Mouse (Mus musculus) kidney, embryonic 15.5 days (tissue): ENCODE results near the gene Sumo3. TPM values are rescaled to one million over a fixed set of nuclear protein-coding genes. Genes with fewer than 3 reads are reported as not detected.
A peak's percentile ranks its signal among the peaks of the same experiment; 100 is the strongest.

Source experiments
- ATAC-seq: fragments of 200-750 bp; cut with Nextera tagmentation; replicated peaks from 2 replicates; pipeline ENCODE4 v1.8.0; 2017; ENCODE audit warnings: moderate TSS enrichment; ENCODE audit not compliant: low FRiP score
- H3K27ac ChIP-seq: fragments of 300-500 bp; sonication (generic); 2 replicates; pipeline ENCODE4 v1.5.1; 2015; ENCODE audit warnings: mild to moderate bottlenecking, inconsistent platforms
- H3K27me3 ChIP-seq: fragments of 300-500 bp; sonication (generic); 2 replicates; pipeline ENCODE4 v1.6.1; 2015; ENCODE audit warnings: inconsistent platforms
- H3K36me3 ChIP-seq: fragments of 300-500 bp; sonication (generic); 2 replicates; pipeline ENCODE4 v1.6.1; 2015; ENCODE audit warnings: inconsistent platforms
- H3K4me1 ChIP-seq: fragments of 300-500 bp; sonication (generic); 2 replicates; pipeline ENCODE4 v1.6.1; 2015; ENCODE audit warnings: inconsistent platforms
- H3K4me2 ChIP-seq: fragments of 300-500 bp; sonication (generic); 2 replicates; pipeline ENCODE4 v1.6.1; 2015; ENCODE audit warnings: moderate library complexity, mild to moderate bottlenecking, inconsistent platforms
- H3K4me3 ChIP-seq: fragments of 300-500 bp; sonication (generic); replicated peaks from 2 replicates; pipeline ENCODE4 v1.5.1; 2015; ENCODE audit warnings: mild to moderate bottlenecking, inconsistent platforms
- H3K9ac ChIP-seq: fragments of 300-500 bp; sonication (generic); 2 replicates; pipeline ENCODE4 v1.6.1; 2015; ENCODE audit warnings: mild to moderate bottlenecking, inconsistent platforms
- H3K9me3 ChIP-seq: fragments of 300-500 bp; sonication (generic); replicated peaks from 2 replicates; pipeline ENCODE4 v1.6.1; 2016; ENCODE audit warnings: inconsistent platforms
- WGBS: fragments of 180-500 bp; shearing (Covaris S2); methylation state at CpG from one replicate; pipeline ENCODE4 v1.1.7; 2015; ENCODE audit warnings: mixed read lengths; 5-methylcytosine and 5-hydroxymethylcytosine counted together
- polyA plus RNA-seq: library from polyadenylated mRNA; unstranded; fragments of >200 nt; fragmentation: Nextera tagmentation; extraction: Ambion mirVana; gene quantifications from 2 replicates; pipeline ENCODE4 v1.2.1, GENCODE M21; 2015

Gene Sumo3
- polyA plus RNA-seq, 1 experiment from 2014 or later: 332 TPM

GRCm38 (mm10) chr10:77591546-77591945 lies 14.4 kb upstream of the Sumo3 start:
- Histone ChIP-seq H3K9me3 (no peaks in the 10 kb centered on the region; the same call in 1 of the 2 replicates), H3K27me3 (no peaks in the 10 kb centered on the region), H3K4me2 (no peak overlapping the region), H3K36me3 (peaks cover 87% of the 10 kb centered on the region), H3K4me3 (no peak overlapping the region), H3K4me1 (peaks cover 34% of the 10 kb centered on the region), H3K9ac (no peak overlapping the region), H3K27ac (peak overlapping the region; percentile 52; the same call in 1 of the 2 replicates)
- 60% methylated on average over 6 of the region's 6 CpGs for WGBS
- no peak for ATAC-seq

- ATAC-seq: no peak
Observed at GRCm38 (mm10) chr10:77596060-77596459, 9.8 kb upstream of the Sumo3 start.

GRCm38 (mm10) chr10:77603021-77603420 lies 2.9 kb upstream of the Sumo3 start:
- no peak overlapping the region for H3K4me2 ChIP-seq
- H3K9ac ChIP-seq: no peak overlapping the region
- H3K27me3 ChIP-seq: no peaks in the 10 kb centered on the region
- H3K4me3 ChIP-seq: no peak overlapping the region
- peaks cover 16% of the 10 kb centered on the region for H3K36me3 ChIP-seq
- WGBS: 70% methylated on average over 4 of the region's 4 CpGs
- ATAC-seq: no peak
- H3K9me3 ChIP-seq: no peaks in the 10 kb centered on the region; the same call in none of the 2 replicates
- H3K4me1 ChIP-seq: peaks cover 16% of the 10 kb centered on the region
- no peak overlapping the region for H3K27ac ChIP-seq

More at GRCm38 (mm10) chr10:77596060-77596459, 9.8 kb upstream of the Sumo3 start:
- H3K9me3 ChIP-seq: no peaks in the 10 kb centered on the region; the same call in 1 of the 2 replicates
- 85% methylated on average over 2 of the region's 2 CpGs for WGBS
- H3K27ac ChIP-seq: no peak overlapping the region
- no peak overlapping the region for H3K9ac ChIP-seq
- H3K4me3 ChIP-seq: no peak overlapping the region
- no peaks in the 10 kb centered on the region for H3K27me3 ChIP-seq
- no peak overlapping the region for H3K4me2 ChIP-seq
- H3K36me3 ChIP-seq: peaks cover 81% of the 10 kb centered on the region
- H3K4me1 ChIP-seq: peaks cover under 1% of the 10 kb centered on the region; the same call in 1 of the 2 replicates

DNA sequence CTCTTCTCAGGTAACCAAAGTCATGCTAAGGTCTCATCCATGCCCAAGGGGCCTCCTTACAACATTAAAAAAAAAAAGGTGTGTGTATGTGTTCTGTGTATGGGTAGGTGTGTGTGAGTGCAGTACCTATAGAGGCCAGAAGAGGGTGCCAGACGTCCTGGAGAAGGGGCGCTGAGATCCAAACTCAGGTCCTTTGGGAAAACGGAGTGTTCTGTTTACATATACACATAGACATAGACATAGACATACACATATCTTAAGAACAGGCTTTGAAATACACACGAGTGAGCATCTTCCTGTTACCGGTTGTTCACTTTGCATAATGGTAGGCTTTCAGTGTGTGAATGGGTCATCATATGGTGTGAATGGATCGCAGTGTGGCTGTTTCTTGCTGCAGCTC lies 1.8 kb upstream of the Sumo3 start:
- Histone ChIP-seq H3K9ac (no peak overlapping the region), H3K4me1 (peaks cover 20% of the 10 kb centered on the region), H3K27me3 (no peaks in the 10 kb centered on the region), H3K36me3 (peaks cover 12% of the 10 kb centered on the region), H3K9me3 (no peaks in the 10 kb centered on the region; the same call in none of the 2 replicates), H3K27ac (no peak overlapping the region), H3K4me3 (no peak overlapping the region), H3K4me2 (no peak overlapping the region)
- ATAC-seq: no peak
- 91% methylated on average over 6 of the region's 6 CpGs for WGBS

DNA sequence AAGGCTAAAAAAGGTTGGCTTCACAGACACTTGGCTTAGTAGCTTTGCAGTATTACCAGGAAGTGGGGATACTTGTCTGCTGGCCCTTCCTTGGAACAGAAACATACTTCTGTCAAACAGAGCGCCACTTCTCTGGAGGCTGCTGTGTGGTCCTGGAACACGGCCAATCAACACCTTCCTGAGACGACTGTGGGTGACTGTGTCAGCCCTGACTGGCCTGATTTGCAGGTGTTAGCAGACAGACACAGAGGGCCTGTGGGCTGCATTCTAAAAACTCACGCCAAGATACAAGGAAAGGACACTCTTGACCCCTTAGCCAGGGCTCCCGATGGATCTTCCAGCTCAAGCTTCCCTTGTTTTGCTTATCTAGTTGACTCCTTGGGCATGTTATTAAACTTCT lies 939 bp upstream of the Sumo3 start:
- WGBS: 75% methylated on average over 5 of the region's 5 CpGs
- H3K36me3 ChIP-seq: peaks cover 18% of the 10 kb centered on the region

DNA sequence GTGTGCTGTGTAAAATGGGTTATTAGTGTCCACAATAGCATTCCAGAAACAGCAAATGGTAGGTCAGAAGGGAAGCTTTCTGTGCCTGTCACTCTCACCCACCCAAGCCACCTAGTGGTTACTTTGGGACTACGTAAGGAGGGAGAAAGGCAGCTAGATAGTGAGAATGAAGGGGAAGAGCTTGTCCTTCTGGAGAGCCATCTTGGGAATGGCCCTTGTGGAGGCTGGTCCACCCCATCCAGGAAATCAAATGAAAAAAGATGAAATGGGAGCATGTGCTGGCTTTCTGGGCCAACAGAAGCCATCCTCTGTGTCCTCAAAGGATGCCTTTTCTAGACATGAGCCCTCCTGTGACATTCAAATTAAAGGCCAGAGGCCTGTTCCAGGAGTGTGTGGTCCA lies 529 bp upstream of the Sumo3 start:
- Histone ChIP-seq H3K4me2 (peak overlapping the region; percentile 84), H3K27ac (peak overlapping the region; percentile 99), H3K36me3 (peaks cover 22% of the 10 kb centered on the region), H3K4me1 (peaks cover 20% of the 10 kb centered on the region), H3K4me3 (peak overlapping the region; percentile 63), H3K9ac (0 out of 2 replicates have a peak overlapping the region, but pooled peaks have one; percentile 65), H3K9me3 (no peaks in the 10 kb centered on the region; the same call in none of the 2 replicates), H3K27me3 (no peaks in the 10 kb centered on the region)
- WGBS: 42% methylated on average over 1 of the region's 1 CpGs
- ATAC-seq: peak; percentile 20; the same call in 1 of the 2 replicates

More for the DNA sequence above, 939 bp upstream of the Sumo3 start:
- H3K4me3 ChIP-seq: no peak overlapping the region
- H3K27ac ChIP-seq: peak overlapping the region; percentile 99; the same call in 1 of the 2 replicates
- no peak for ATAC-seq
- no peak overlapping the region for H3K4me2 ChIP-seq
- H3K27me3 ChIP-seq: no peaks in the 10 kb centered on the region
- no peak overlapping the region for H3K9ac ChIP-seq
- H3K4me1 ChIP-seq: peaks cover 20% of the 10 kb centered on the region
- H3K9me3 ChIP-seq: no peaks in the 10 kb centered on the region; the same call in none of the 2 replicates

- peaks cover 27% of the 10 kb centered on the region for H3K4me1 ChIP-seq
- peak overlapping the region; percentile 84 for H3K4me2 ChIP-seq
- 38% methylated on average over 7 of the region's 7 CpGs for WGBS
- peak overlapping the region; percentile 99 for H3K27ac ChIP-seq
- no peaks in the 10 kb centered on the region for H3K27me3 ChIP-seq
- H3K9ac ChIP-seq: peak overlapping the region; percentile 65
- H3K9me3 ChIP-seq: no peaks in the 10 kb centered on the region; the same call in none of the 2 replicates
- peak; percentile 44 for ATAC-seq
- H3K36me3 ChIP-seq: peaks cover 37% of the 10 kb centered on the region
- peak overlapping the region; percentile 63 for H3K4me3 ChIP-seq
Observed at GRCm38 (mm10) chr10:77606855-77607254, 958 bp downstream of the Sumo3 start.

DNA sequence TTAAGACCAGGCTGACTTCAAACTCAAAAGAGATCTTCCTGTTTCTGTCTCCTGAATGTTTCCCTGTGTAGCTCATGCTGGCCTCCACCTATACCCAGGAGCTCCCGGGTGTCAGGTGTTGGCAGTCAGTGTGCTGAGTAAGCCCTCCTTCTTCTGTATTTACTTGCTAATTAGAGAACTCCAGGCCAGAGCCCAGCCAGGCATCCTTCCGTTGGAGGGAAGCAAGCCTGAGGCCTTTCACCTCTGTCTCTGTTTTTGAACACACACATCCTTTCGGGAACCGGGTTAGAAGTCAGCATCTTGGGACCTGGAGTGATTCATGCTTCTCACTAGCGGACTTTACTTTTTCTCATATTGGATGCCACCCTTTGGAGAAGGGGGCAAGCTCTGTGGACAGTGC lies 1.5 kb downstream of the Sumo3 start:
- H3K36me3 ChIP-seq: peaks cover 42% of the 10 kb centered on the region

DNA sequence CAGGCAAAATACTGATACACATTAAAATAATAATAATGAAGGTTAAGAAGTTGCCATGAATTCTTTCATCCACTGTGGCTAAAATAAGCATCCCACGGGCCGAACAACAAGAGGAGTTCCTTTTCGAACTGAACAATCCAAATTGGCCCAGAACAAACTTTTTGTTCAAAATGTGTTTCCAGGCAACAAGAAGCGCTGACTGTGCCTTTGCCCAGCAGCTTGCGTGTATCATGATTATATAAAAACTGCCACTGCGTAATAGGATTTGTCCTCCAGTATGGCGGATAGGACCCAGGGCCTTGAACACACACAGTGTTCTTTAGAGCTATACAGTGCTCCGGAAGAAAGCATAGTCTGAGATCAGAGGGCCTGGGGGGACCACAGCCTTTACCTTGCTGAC lies 2.7 kb downstream of the Sumo3 start:
- Histone ChIP-seq H3K9me3 (no peaks in the 10 kb centered on the region; the same call in 1 of the 2 replicates), H3K27ac (no peak overlapping the region), H3K27me3 (no peaks in the 10 kb centered on the region), H3K4me1 (peaks cover 31% of the 10 kb centered on the region), H3K4me3 (no peak overlapping the region), H3K36me3 (peaks cover 54% of the 10 kb centered on the region), H3K9ac (no peak overlapping the region), H3K4me2 (no peak overlapping the region)
- ATAC-seq: no peak
- 93% methylated on average over 8 of the region's 8 CpGs for WGBS

More for the DNA sequence above, 1.5 kb downstream of the Sumo3 start:
- peaks cover 27% of the 10 kb centered on the region for H3K4me1 ChIP-seq
- peak overlapping the region; percentile 84 for H3K4me2 ChIP-seq
- no peaks in the 10 kb centered on the region for H3K27me3 ChIP-seq
- H3K9ac ChIP-seq: peak overlapping the region; percentile 65; the same call in 1 of the 2 replicates
- peak overlapping the region; percentile 99; the same call in 1 of the 2 replicates for H3K27ac ChIP-seq
- no peaks in the 10 kb centered on the region; the same call in 1 of the 2 replicates for H3K9me3 ChIP-seq
- WGBS: 52% methylated on average over 5 of the region's 5 CpGs
- ATAC-seq: no peak
- peak overlapping the region; percentile 63 for H3K4me3 ChIP-seq

GRCm38 (mm10) chr10:77610221-77610961 lies 4.5 kb downstream of the Sumo3 start:
- H3K9ac ChIP-seq: no peak overlapping the region

DNA sequence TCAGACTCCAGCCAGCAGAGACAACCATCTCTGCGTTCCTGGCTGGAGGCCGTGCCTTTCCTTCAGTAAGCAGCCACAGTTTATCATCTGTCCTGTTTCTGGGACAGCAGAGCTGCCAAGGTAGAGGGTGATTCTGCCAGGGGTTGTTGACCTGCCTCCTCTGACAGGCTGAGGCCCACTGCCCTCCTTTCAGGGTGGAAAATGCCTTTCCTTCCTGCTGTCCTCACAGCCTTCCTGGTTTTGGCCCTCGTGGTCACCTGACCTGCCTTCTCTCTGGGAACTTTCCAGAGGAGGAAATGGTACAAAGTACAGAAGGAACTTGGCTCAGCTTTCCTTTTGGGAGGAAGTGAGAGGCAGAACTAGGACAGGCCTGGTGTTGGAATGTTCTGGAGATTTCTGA lies 7.5 kb downstream of the Sumo3 start:
- H3K9ac ChIP-seq: no peak overlapping the region
- H3K4me3 ChIP-seq: no peak overlapping the region
- ATAC-seq: peak; percentile 49; the same call in 1 of the 2 replicates
- 76% methylated on average over 3 of the region's 3 CpGs for WGBS
- H3K36me3 ChIP-seq: peaks cover 95% of the 10 kb centered on the region
- H3K27me3 ChIP-seq: no peaks in the 10 kb centered on the region
- peak overlapping the region; percentile 65 for H3K27ac ChIP-seq
- H3K4me2 ChIP-seq: no peak overlapping the region
- no peaks in the 10 kb centered on the region for H3K9me3 ChIP-seq
- peaks cover 11% of the 10 kb centered on the region for H3K4me1 ChIP-seq

More at GRCm38 (mm10) chr10:77610221-77610961, 4.5 kb downstream of the Sumo3 start:
- H3K36me3 ChIP-seq: peaks cover 71% of the 10 kb centered on the region
- no peaks in the 10 kb centered on the region; the same call in 1 of the 2 replicates for H3K9me3 ChIP-seq
- WGBS: 89% methylated on average over 8 of the region's 8 CpGs
- peaks cover 30% of the 10 kb centered on the region for H3K4me1 ChIP-seq
- no peak overlapping the region for H3K27ac ChIP-seq
- no peak for ATAC-seq
- no peak overlapping the region for H3K4me3 ChIP-seq
- H3K4me2 ChIP-seq: no peak overlapping the region
- H3K27me3 ChIP-seq: no peaks in the 10 kb centered on the region

GRCm38 (mm10) chr10:77615647-77616046 lies 9.8 kb downstream of the Sumo3 start:
- H3K27ac ChIP-seq: no peak overlapping the region
- H3K4me3 ChIP-seq: no peak overlapping the region
- peaks cover 82% of the 10 kb centered on the region for H3K36me3 ChIP-seq
- H3K27me3 ChIP-seq: no peaks in the 10 kb centered on the region
- peaks cover 8% of the 10 kb centered on the region for H3K4me1 ChIP-seq
- 91% methylated on average over 8 of the region's 8 CpGs for WGBS
- no peak overlapping the region for H3K4me2 ChIP-seq
- no peak for ATAC-seq
- no peaks in the 10 kb centered on the region for H3K9me3 ChIP-seq
- H3K9ac ChIP-seq: no peak overlapping the region
